Mouse (Mus musculus): Measurements from ENCODE around the gene Gm49486. TPM values are rescaled to one million over a fixed set of nuclear protein-coding genes. Genes with fewer than 3 reads are reported as not detected.
"Not testable (repeated sequence)": the region's sequence is repeated elsewhere in the genome, so short reads cannot be mapped to it uniquely, and the experiment has no call there.

Gm49486 gene
- total RNA-seq, 2 experiments from 2014 or later: not detected

- no peak for ATAC-seq (replicated peaks; ENCODE audit: low FRiP score, poor library complexity, severe bottlenecking)
Measured at GRCm38 (mm10) chr15:79223641-79224040, 5.5 kb upstream of the Gm49486 start.

GRCm38 (mm10) chr15:79224685-79225084 lies 4.5 kb upstream of the Gm49486 start:
- ATAC-seq (replicated peaks; ENCODE audit: low FRiP score, poor library complexity, severe bottlenecking): peak; percentile 76

- ATAC-seq (replicated peaks; ENCODE audit: low FRiP score, poor library complexity, severe bottlenecking): not testable (repeated sequence)
Measured at GRCm38 (mm10) chr15:79225780-79226179, 3.4 kb upstream of the Gm49486 start.

- ATAC-seq (replicated peaks; ENCODE audit: low FRiP score, poor library complexity, severe bottlenecking): no peak
Measured at GRCm38 (mm10) chr15:79235268-79235667, 6.1 kb downstream of the Gm49486 start.

GRCm38 (mm10) chr15:79238036-79238435 lies 8.8 kb downstream of the Gm49486 start:
- ATAC-seq (replicated peaks; ENCODE audit: low FRiP score, poor library complexity, severe bottlenecking): no peak

GRCm38 (mm10) chr15:79242574-79243233 lies 13.5 kb downstream of the Gm49486 start:
- peak; percentile 33; the same call in 1 of the 2 replicates for ATAC-seq (replicated peaks; ENCODE audit: low FRiP score, poor library complexity, severe bottlenecking)

GRCm38 (mm10) chr15:79243234-79244042 lies 14.2 kb downstream of the Gm49486 start:
- peak; percentile 79 for ATAC-seq (replicated peaks; ENCODE audit: low FRiP score, poor library complexity, severe bottlenecking)

GRCm38 (mm10) chr15:79244071-79244893 lies 15.1 kb downstream of the Gm49486 start:
- no peak for ATAC-seq (replicated peaks; ENCODE audit: low FRiP score, poor library complexity, severe bottlenecking)

- no peak for ATAC-seq (replicated peaks; ENCODE audit: low FRiP score, poor library complexity, severe bottlenecking)
Measured at GRCm38 (mm10) chr15:79245321-79245720, 16.1 kb downstream of the Gm49486 start.

- ATAC-seq (replicated peaks; ENCODE audit: low FRiP score, poor library complexity, severe bottlenecking): no peak
Measured at GRCm38 (mm10) chr15:79250236-79250635, 21.0 kb downstream of the Gm49486 start.

- ATAC-seq (replicated peaks; ENCODE audit: low FRiP score, poor library complexity, severe bottlenecking): no peak
Measured at GRCm38 (mm10) chr15:79251168-79251567, 22.0 kb downstream of the Gm49486 start.

GRCm38 (mm10) chr15:79251781-79252491 lies 22.7 kb downstream of the Gm49486 start:
- ATAC-seq (replicated peaks; ENCODE audit: low FRiP score, poor library complexity, severe bottlenecking): no peak

GRCm38 (mm10) chr15:79252580-79252979 lies 23.4 kb downstream of the Gm49486 start:
- ATAC-seq (replicated peaks; ENCODE audit: low FRiP score, poor library complexity, severe bottlenecking): no peak

- ATAC-seq (replicated peaks; ENCODE audit: low FRiP score, poor library complexity, severe bottlenecking): no peak
Measured at GRCm38 (mm10) chr15:79254661-79255060, 25.5 kb downstream of the Gm49486 start, which contains the start of gene Slc16a8. TSS of gene Slc16a8 (minus strand) at chr15:79254761.

GRCm38 (mm10) chr15:79258521-79258920 lies 29.3 kb downstream of the Gm49486 start:
- ATAC-seq (replicated peaks; ENCODE audit: low FRiP score, poor library complexity, severe bottlenecking): no peak

GRCm38 (mm10) chr15:79261095-79261725 lies 32.0 kb downstream of the Gm49486 start:
- ATAC-seq (replicated peaks; ENCODE audit: low FRiP score, poor library complexity, severe bottlenecking): no peak

- no peak for ATAC-seq (replicated peaks; ENCODE audit: low FRiP score, poor library complexity, severe bottlenecking)
Measured at GRCm38 (mm10) chr15:79261757-79262156, 32.6 kb downstream of the Gm49486 start.

GRCm38 (mm10) chr15:79262375-79262774 lies 33.2 kb downstream of the Gm49486 start:
- ATAC-seq (replicated peaks; ENCODE audit: low FRiP score, poor library complexity, severe bottlenecking): no peak

- no peak for ATAC-seq (replicated peaks; ENCODE audit: low FRiP score, poor library complexity, severe bottlenecking)
Measured at GRCm38 (mm10) chr15:79262786-79263309, 33.7 kb downstream of the Gm49486 start.

Measured in erythroblast, adult 5-6 weeks (primary cell).